Mouse (Mus musculus): ENCODE data around the gene Pxdn.

The Pxdn gene

DNA sequence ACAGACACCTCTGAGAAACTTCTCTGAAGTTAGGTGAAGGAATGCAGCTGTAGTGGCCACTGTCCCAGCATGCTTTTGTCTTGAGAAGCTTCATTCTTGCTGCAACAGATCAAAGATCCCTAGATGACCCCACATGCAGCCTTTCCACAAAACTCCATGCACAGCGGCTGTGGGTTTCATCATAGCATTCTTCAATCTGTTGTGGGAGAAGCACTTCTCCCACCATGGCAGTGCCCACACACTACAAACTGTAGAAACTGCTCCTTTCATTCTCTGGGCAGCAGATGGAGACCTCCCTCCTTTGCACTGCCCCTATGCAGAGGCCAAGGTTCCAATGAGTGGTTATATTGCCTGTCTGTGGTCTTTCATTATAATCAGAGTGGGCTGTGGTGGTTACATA lies 91.7 kb downstream of the Pxdn start:
- no peak for DNase-seq

- no peak for DNase-seq
Measured at GRCm38 (mm10) chr12:30030571-30030970, 93.2 kb downstream of the Pxdn start.

DNA sequence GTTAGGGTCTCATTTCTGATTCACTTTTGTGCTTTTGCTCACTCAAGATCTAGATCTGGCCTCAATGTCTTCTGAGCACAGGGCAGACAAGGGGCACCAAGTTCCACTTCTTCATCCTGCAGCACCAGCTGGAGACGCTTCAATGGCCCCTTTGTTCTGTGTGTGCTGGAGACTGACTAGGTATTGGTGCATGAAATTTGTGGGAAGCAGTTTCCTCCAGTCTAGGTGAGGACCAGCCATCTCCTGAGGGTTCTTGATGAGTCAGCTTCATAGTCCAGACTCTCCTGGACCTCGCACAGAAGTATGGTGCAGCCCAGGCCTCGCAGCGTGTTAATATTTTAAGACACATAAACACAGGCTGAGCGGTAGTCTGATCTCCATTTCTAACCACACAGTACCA lies 97.3 kb downstream of the Pxdn start:
- no peak for DNase-seq

DNA sequence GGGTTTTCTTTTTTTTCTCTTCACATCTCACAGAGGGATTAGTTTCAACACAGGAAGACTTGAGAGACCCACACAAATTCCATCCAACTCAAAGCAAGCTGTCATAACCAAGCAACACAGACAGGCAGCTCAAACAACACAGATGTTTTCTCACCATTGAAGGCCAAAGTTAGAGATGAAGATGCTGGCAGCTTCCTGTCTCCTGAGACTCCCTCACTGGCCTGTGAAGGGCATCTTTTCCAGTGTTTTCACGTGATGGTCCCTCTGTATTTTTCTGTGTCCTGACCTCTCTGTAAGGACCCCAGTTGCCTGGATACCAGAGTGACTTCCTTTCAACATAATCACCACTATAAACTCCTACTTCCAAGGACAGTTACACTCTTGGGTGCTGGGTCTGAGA lies 98.0 kb downstream of the Pxdn start:
- no peak for DNase-seq

- no peak for DNase-seq
Measured at GRCm38 (mm10) chr12:30035841-30036568, 98.6 kb downstream of the Pxdn start.

DNA sequence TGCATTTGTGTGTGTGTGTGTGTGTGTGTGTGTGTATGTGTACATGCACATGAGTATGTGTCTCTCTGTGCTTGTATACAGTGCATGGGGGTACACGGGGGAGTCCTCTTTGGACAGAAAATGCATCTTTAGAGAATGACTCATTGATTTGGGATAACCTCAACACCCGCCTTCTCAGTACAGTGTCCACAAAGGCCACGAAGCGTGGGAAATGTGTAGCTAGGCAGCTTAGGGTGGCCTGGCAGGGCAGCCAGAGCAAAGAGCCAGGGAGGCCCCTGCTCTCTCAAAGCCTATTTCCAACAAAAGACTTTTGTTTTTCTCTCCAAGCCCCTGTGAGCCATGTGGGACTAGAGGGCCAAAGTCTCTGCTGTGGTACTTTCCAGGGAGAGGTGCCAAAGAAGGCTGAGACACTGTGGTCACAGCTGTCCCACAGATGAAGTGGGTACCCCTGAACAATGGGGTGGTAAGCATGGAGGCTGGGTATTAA lies 99.2 kb downstream of the Pxdn start:
- no peak for DNase-seq

GRCm38 (mm10) chr12:30039565-30039964 lies 102.2 kb downstream of the Pxdn start:
- peak; percentile 61 for DNase-seq

- DNase-seq = peak; percentile 71
Measured at GRCm38 (mm10) chr12:30040150-30040549, 102.7 kb downstream of the Pxdn start.

GRCm38 (mm10) chr12:30048848-30049247 lies 111.4 kb downstream of the Pxdn start:
- DNase-seq = no peak

- no peak for DNase-seq
Measured at GRCm38 (mm10) chr12:30049818-30050217, 112.4 kb downstream of the Pxdn start.

- peak; percentile 58 for DNase-seq
Measured at GRCm38 (mm10) chr12:30050235-30050634, 112.8 kb downstream of the Pxdn start.

DNA sequence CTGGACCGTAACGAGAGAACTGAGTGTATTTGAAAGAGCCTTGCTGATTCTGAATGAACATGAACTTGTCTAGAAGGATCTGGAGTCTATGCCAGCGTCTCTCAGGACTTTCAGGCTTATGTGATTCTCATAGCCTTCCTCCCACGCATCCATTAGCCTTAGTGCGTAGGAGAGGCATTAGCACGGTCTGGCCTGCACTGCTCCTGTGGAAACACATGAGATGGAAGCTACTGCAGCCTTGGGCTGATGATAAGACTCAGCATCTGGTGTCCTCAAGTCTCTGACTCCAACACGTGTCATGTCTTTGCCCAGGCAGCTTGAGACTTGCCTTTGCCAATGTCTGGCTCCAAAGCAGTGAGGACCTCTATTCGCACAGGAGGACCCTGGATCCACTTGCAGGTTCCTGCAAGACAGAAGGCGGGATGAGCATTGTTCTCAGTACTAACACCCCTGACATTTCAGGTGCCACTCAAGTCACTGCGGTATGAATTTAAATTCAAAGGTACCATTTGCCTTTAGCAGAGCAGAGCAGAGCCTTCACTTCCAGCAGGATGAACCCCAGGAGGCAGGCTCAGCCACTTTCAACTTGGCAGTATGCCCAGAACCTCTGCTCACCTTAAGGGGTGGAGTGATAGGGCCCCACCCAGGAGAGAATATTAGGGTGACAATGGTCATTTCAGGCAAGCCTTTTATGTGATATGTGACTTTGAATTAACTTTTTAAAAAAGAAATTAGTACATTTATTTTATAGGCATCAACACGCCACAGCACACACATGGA lies 117.5 kb downstream of the Pxdn start:
- no peak for DNase-seq

GRCm38 (mm10) chr12:30058044-30058443 lies 120.6 kb downstream of the Pxdn start:
- DNase-seq = no peak

DNA sequence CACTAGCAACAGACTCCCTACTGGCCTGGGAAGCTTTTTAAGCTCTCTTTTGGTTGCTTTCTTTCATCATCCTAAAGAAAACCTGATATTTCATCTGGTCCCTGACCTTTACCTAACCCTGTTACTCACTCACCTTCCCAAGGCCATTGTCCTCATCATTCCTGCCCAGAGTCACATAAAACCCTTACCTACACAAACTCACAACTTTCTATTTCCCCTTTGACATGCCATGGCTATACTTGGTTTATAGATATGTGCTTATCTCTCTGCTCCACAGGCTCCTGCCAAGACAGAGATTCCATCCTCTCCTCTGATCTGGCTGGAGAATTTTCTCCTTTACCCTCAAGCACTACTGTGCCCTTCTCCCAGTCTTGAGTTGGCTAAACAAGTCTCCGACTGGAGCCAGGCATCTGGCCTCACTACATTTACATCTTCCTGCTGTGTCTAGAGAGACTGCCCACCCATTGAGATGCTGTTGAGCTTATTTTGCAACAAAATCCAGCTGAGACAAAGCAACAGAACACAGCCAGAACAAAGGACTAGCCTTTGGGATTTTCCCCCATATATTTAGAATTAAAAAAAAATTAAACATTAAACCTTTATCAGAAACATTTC lies 124.2 kb downstream of the Pxdn start:
- DNase-seq = no peak

GRCm38 (mm10) chr12:30062118-30062505 lies 124.7 kb downstream of the Pxdn start:
- DNase-seq = no peak
